Mouse (Mus musculus) cerebellum, adult 2 months (tissue): Measurements from ENCODE around the gene Ccpg1. TPM values are rescaled to one million over a fixed set of nuclear protein-coding genes. Genes with fewer than 3 reads are reported as not detected.

Experiments used
- DNase-seq, 2 experiments: peaks; one replicate each; pipeline ENCODE4 v3.0.0; 2021
- H3K27ac ChIP-seq: fragments of 200-500 bp; 2 replicates; pipeline ENCODE4 v1.5.1; 2012; ENCODE audit warnings: low read length, control low read depth, inconsistent platforms; ENCODE audit not compliant: insufficient read depth
- H3K27me3 ChIP-seq: fragments of 200-500 bp; 2 replicates; pipeline ENCODE4 v1.6.1; 2012; ENCODE audit warnings: inconsistent platforms, mild to moderate bottlenecking, low read length, moderate library complexity; ENCODE audit not compliant: control insufficient read depth, insufficient read depth
- H3K4me1 ChIP-seq: fragments of 200-500 bp; 2 replicates; pipeline ENCODE4 v1.6.1; 2011; ENCODE audit warnings: low read length; ENCODE audit not compliant: control insufficient read depth, insufficient read depth
- H3K4me3 ChIP-seq: fragments of 200-500 bp; replicated peaks from 2 replicates; pipeline ENCODE3; 2011; ENCODE audit warnings: mild to moderate bottlenecking, low read depth, low read length, control low read depth; ENCODE audit not compliant: insufficient read depth
- CTCF ChIP-seq: fragments of 200-500 bp; IDR thresholded peaks from 2 replicates; pipeline ENCODE4 v1.5.1; 2011; ENCODE audit warnings: low read depth, mild to moderate bottlenecking, control low read depth, low read length, moderate library complexity, borderline replicate concordance; ENCODE audit not compliant: insufficient read depth
- POLR2A ChIP-seq: fragments of 200-500 bp; IDR thresholded peaks from 2 replicates; pipeline ENCODE4 v1.6.1; 2011; ENCODE audit warnings: low read length, control low read depth, borderline replicate concordance; ENCODE audit not compliant: insufficient read depth
- WGBS: fragments of 180-500 bp; shearing (Covaris S2); methylation state at CpG from one replicate; pipeline ENCODE4 v1.1.7; 2018; 5-methylcytosine and 5-hydroxymethylcytosine counted together
- polyA plus RNA-seq: library from polyadenylated mRNA; depleted of rRNA; stranded (reverse); fragments of >200 nt; gene quantifications from 2 replicates; pipeline ENCODE4 v1.2.3, GENCODE M21; 2012; rRNA removed

Ccpg1 gene
- polyA plus RNA-seq, 1 experiment: 76.8 TPM

GRCm38 (mm10) chr9:73055441-73055911 is 70.2 kb downstream of the Ccpg1 start:
- no peak overlapping the region for H3K4me3 ChIP-seq
- peak overlapping the region; percentile 70 for H3K27ac ChIP-seq
- H3K27me3 ChIP-seq: no peaks in the 10 kb centered on the region
- peaks cover 20% of the 10 kb centered on the region for H3K4me1 ChIP-seq
- 19% methylated on average over 10 of the region's 10 CpGs for WGBS
- DNase-seq: peak; percentile 44
- TF ChIP-seq POLR2A: no peak
- no peak for TF ChIP-seq CTCF

- H3K27ac ChIP-seq: no peak overlapping the region
- 89% methylated on average over 4 of the region's 4 CpGs for WGBS
- DNase-seq: no peak
- no peak overlapping the region for H3K4me3 ChIP-seq
- TF ChIP-seq CTCF (no peak), POLR2A (no peak)
- H3K4me1 ChIP-seq: peaks cover 24% of the 10 kb centered on the region
- H3K27me3 ChIP-seq: no peaks in the 10 kb centered on the region
Observed at GRCm38 (mm10) chr9:73059224-73059623, 74.0 kb downstream of the Ccpg1 start.

GRCm38 (mm10) chr9:73063621-73064290 is 78.5 kb downstream of the Ccpg1 start:
- WGBS: 43% methylated on average over 15 of the region's 15 CpGs

More at GRCm38 (mm10) chr9:73063621-73064290, 78.5 kb downstream of the Ccpg1 start:
- Histone ChIP-seq H3K4me3 (no peak overlapping the region), H3K27ac (no peak overlapping the region), H3K27me3 (no peaks in the 10 kb centered on the region), H3K4me1 (peaks cover 10% of the 10 kb centered on the region; the same call in 1 of the 2 replicates)
- DNase-seq: no peak
- TF ChIP-seq CTCF (no peak), POLR2A (no peak)

Other genes with a start within 250 kb of the Ccpg1 start
- gene Prtg, start 178.6 kb upstream of the Ccpg1 start, polyA plus RNA-seq: 0.46 and 0.57 TPM in 2 replicates
- gene Pygo1, start 59.8 kb upstream of the Ccpg1 start, polyA plus RNA-seq: 9.8 and 10.0 TPM in 2 replicates
- gene Dyx1c1, start 26.6 kb upstream of the Ccpg1 start, polyA plus RNA-seq: 1.7 and 2.1 TPM in 2 replicates
- 0.07 TPM in 1 of 2 replicates, not detected in the other for gene Gm44503, start 26.6 kb upstream of the Ccpg1 start, polyA plus RNA-seq
- 14.6 and 19.0 TPM in 2 replicates for gene Ccpg1os, start within 50 bp of the Ccpg1 start, polyA plus RNA-seq
- gene Pigb, start 54.9 kb downstream of the Ccpg1 start, polyA plus RNA-seq: 23.9 and 26.0 TPM in 2 replicates
- 12.7 and 13.5 TPM in 2 replicates for gene Rab27a, start 59.4 kb downstream of the Ccpg1 start, polyA plus RNA-seq
- gene Khdc3, start 116.4 kb downstream of the Ccpg1 start, polyA plus RNA-seq: 0.44 and 0.51 TPM in 2 replicates
- 0.17 TPM in 1 of 2 replicates, not detected in the other for gene Gm20509, start 117.0 kb downstream of the Ccpg1 start, polyA plus RNA-seq
- gene Rsl24d1, start 128.0 kb downstream of the Ccpg1 start, polyA plus RNA-seq: 62.7 and 73.7 TPM in 2 replicates